8 mouse cellular contexts compared by ENCODE assay signal in genomic region chr4:128970417-128970807, GRCm38 (mm10).
"Had no signal": no experiment of that assay in that cellular context is flagged by ENCODE, and none has a peak within 500 bp of the region (broad histone marks: within the 10 kb centered on the region; RNA-seq: fewer than 3 reads in every experiment).

No protein-coding gene starts in this region.

- ATAC-seq: liver, embryonic 12.5 days; midbrain, embryonic 16.5 days had no signal

- H3K9ac ChIP-seq: kidney, embryonic 15.5 days; limb, embryonic 15.5 days; liver, embryonic 12.5 days had no signal

- H3K27me3 ChIP-seq: limb, embryonic 15.5 days had no signal

- H3K4me3 ChIP-seq: kidney, embryonic 15.5 days; left cerebral cortex, adult 2 months; limb, embryonic 15.5 days; liver, embryonic 12.5 days; megakaryocyte, embryonic 14.5 days had no signal

- H3K27ac ChIP-seq: kidney, embryonic 15.5 days; left cerebral cortex, adult 2 months; limb, embryonic 15.5 days; liver, embryonic 12.5 days; macrophage had no signal

- H3K4me2 ChIP-seq: kidney, embryonic 15.5 days; limb, embryonic 15.5 days; liver, embryonic 12.5 days; midbrain, embryonic 11.5 days had no signal

- H3K36me3 ChIP-seq: kidney, embryonic 15.5 days; limb, embryonic 15.5 days; liver, embryonic 12.5 days had no signal

- H3K9me3 ChIP-seq: kidney, embryonic 15.5 days; limb, embryonic 15.5 days; liver, embryonic 12.5 days; megakaryocyte, embryonic 14.5 days had no signal
